Comparison of ENCODE assay signal across 23 mouse cellular contexts in the genomic region with DNA sequence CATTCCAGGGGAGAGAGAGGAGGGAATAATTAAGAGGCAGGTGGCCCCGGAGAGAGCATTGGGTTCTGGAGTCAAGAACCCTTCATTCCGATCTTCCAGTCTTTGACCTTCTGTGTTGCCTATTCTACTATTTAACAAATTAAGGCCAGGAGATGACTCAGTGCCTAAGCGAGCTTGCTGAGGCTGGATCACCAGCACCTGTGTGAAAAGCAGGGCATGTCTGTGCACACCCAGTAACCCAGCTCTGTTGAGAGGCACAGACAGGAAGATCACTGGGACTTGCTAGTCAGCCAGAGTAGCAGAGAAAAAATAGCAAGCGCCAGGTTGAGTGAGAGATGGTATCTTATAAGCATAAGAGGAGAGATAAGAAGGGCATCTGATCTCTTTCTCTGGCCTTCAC.
A peak's percentile ranks its signal among the peaks of the same experiment; 100 is the strongest.
DNase-seq lines count a peak whose midpoint lies in the region; TF ChIP-seq lines count a peak whose summit lies in the region.
"Had no signal": no experiment of that assay in that cellular context is flagged by ENCODE, and none has a peak within 500 bp of the region (broad histone marks: within the 10 kb centered on the region; RNA-seq: fewer than 3 reads in every experiment).

No protein-coding gene starts in this region.

- no peaks in the 10 kb centered on the region for H3K27me3 ChIP-seq in heart, embryonic 10.5 days (ENCODE audit: insufficient read depth, poor library complexity, severe bottlenecking)
- no peaks in the 10 kb centered on the region for H3K27me3 ChIP-seq in thymus, adult 2 months (ENCODE audit: control insufficient read depth, insufficient read depth, low read length)
- H3K27me3 ChIP-seq: embryonic facial prominence, embryonic 15.5 days; forebrain, embryonic 12.5 days; intestine, embryonic 15.5 days; limb, embryonic 12.5 days; lung, embryonic 15.5 days had no signal

- DNase-seq in heart, embryonic 10.5 days (ENCODE audit: low spot score) = no peak
- no peak for DNase-seq in heart, postnatal 10 days
- DNase-seq in thymus, adult 2 months = peak; percentile 27
- no peak for DNase-seq in thymus, adult 18-20 months
- DNase-seq in thymus, postnatal 0 days (ENCODE audit: low spot score) = peak; percentile 46
- DNase-seq in thymus, postnatal 25 days = peak; percentile 35
- no peak for DNase-seq in spleen, adult 18-20 months
- DNase-seq: adrenal gland, postnatal 25 days; B cell, adult 2 months; gastrocnemius, postnatal 25 days; heart, adult 11 months; heart, postnatal 4 days; kidney, adult 2 months; kidney, postnatal 4 days; lung, postnatal 36 days; right cerebral cortex, postnatal 25 days had no signal

- no peak for TF ChIP-seq POLR2A in thymus, adult 2 months (IDR thresholded peaks at IDR 0.05; ENCODE audit: control insufficient read depth, extremely low read depth, insufficient read depth, low read length, poor library complexity)

- H3K4me3 ChIP-seq in heart, embryonic 10.5 days = no peak overlapping the region
- H3K4me3 ChIP-seq in thymus, adult 2 months (ENCODE audit: control insufficient read depth, insufficient read depth, low read length) = no peak overlapping the region
- H3K4me3 ChIP-seq: embryonic facial prominence, embryonic 10.5 days; embryonic facial prominence, embryonic 15.5 days; forebrain, embryonic 12.5 days; intestine, embryonic 15.5 days; limb, embryonic 12.5 days; lung, embryonic 15.5 days had no signal

- no peak for TF ChIP-seq CTCF in thymus, adult 2 months (IDR thresholded peaks at IDR 0.05; ENCODE audit: borderline replicate concordance, control insufficient read depth, extremely low read depth, insufficient read depth, low read length, poor library complexity)

- intact Hi-C loops in heart, postnatal 10 days (cut with DNase I) = no loop called here

- no peaks in the 10 kb centered on the region for H3K9me3 ChIP-seq in heart, embryonic 10.5 days
- H3K9me3 ChIP-seq: embryonic facial prominence, embryonic 10.5 days; embryonic facial prominence, embryonic 15.5 days; forebrain, embryonic 12.5 days; intestine, embryonic 15.5 days; limb, embryonic 12.5 days; lung, embryonic 15.5 days had no signal

- no peaks in the 10 kb centered on the region for H3K36me3 ChIP-seq in heart, embryonic 10.5 days
- H3K36me3 ChIP-seq in thymus, adult 2 months (ENCODE audit: control insufficient read depth, insufficient read depth, low read length) = no peaks in the 10 kb centered on the region
- H3K36me3 ChIP-seq: embryonic facial prominence, embryonic 10.5 days; embryonic facial prominence, embryonic 15.5 days; forebrain, embryonic 12.5 days; G1E; intestine, embryonic 15.5 days; limb, embryonic 12.5 days; lung, embryonic 15.5 days had no signal

- H3K4me1 ChIP-seq in heart, embryonic 10.5 days = peaks cover 13% of the 10 kb centered on the region
- H3K4me1 ChIP-seq in thymus, adult 2 months (replicated peaks; ENCODE audit: control insufficient read depth, insufficient read depth, low read length) = peaks cover 19% of the 10 kb centered on the region
- H3K4me1 ChIP-seq: embryonic facial prominence, embryonic 15.5 days; forebrain, embryonic 12.5 days; intestine, embryonic 15.5 days; limb, embryonic 12.5 days; lung, embryonic 15.5 days had no signal

- H3K27ac ChIP-seq in heart, embryonic 10.5 days = peak overlapping the region; percentile 8; the same call in 1 of the 2 replicates
- H3K27ac ChIP-seq in thymus, adult 2 months (ENCODE audit: control insufficient read depth, insufficient read depth, low read length) = peak overlapping the region; percentile 4; the same call in 1 of the 2 replicates
- H3K27ac ChIP-seq: embryonic facial prominence, embryonic 10.5 days; embryonic facial prominence, embryonic 15.5 days; forebrain, embryonic 12.5 days; intestine, embryonic 15.5 days; limb, embryonic 12.5 days; lung, embryonic 15.5 days had no signal

- WGBS in heart, embryonic 10.5 days = 63% methylated on average over 4 of the region's 4 CpGs
- WGBS in thymus, adult 2 months = 58% methylated on average over 4 of the region's 4 CpGs

Comparison
In these comparisons a context has a peak if more than half of its experiments do, and no peak if none do; other contexts are left out.
1. DNase-seq: peak in thymus, adult 2 months (single experiment), thymus, postnatal 0 days (single experiment) and thymus, postnatal 25 days (single experiment); none in heart, embryonic 10.5 days (single experiment), heart, postnatal 10 days (0 of 2), thymus, adult 18-20 months (0 of 2) and spleen, adult 18-20 months (0 of 2).